Mouse (Mus musculus) bone marrow macrophage, adult 2 months (primary cell): Measurements from ENCODE around the gene Prdm11.

Experiments used
- CTCF ChIP-seq: IDR thresholded peaks from 2 replicates; pipeline ENCODE4 v1.5.1; 2012; ENCODE audit warnings: low read depth, mild to moderate bottlenecking, low read length, moderate library complexity
- POLR2A ChIP-seq: IDR thresholded peaks from 2 replicates; pipeline ENCODE4 v1.6.1; 2012; ENCODE audit warnings: mild to moderate bottlenecking, low read depth, low read length, borderline replicate concordance

DNA sequence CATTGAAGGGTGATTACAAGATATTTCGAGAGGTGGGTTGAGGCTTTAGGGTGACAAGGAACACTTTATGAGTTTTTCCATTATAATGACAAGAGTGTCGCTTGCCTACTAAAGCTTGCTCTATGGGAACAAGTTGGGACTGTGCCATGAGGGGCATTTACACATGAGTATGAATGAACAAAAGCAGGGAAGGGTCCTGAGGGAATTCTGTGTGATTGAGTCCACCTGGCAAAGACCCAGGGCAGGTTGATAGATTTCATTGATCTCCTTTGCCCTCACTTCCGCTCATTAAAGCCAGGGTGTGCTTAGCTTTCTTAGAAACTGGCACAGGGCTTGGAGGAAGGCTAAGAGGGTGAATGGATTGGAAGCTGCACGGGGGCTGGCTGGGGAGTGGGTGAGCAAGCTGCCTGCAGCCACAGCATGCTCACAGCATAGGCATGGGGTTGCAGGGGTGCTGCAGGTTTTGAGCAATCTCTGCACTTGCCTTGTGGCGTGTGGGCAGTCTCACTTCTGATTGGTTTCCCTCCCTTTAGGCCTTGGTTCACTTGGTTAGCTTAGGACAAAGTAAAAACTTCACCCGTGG lies 121.2 kb downstream of the Prdm11 start:
- no peak for TF ChIP-seq POLR2A
- TF ChIP-seq CTCF, result no peak
